Mouse (Mus musculus) kidney, postnatal 36 days (tissue): Measurements from ENCODE around the gene Ush2a.

ENCODE experiments used
- DNase-seq, 2 experiments: peaks; one replicate each; pipeline ENCODE4 v3.0.0; 2021 to 2022; ENCODE audit warnings: mixed read lengths in 2 of 2

Ush2a gene

GRCm38 (mm10) chr1:188261903-188262682, at the start of gene Ush2a:
Gene Ush2a (plus strand): TSS chr1:188262023.
- no peak for DNase-seq

- DNase-seq, result peak; percentile 46 to 66
Observed at GRCm38 (mm10) chr1:188214885-188215611, 46.8 kb upstream of the Ush2a start.

- no peak for DNase-seq
Observed at GRCm38 (mm10) chr1:188221226-188221792, 40.5 kb upstream of the Ush2a start.

- DNase-seq, result no peak
Observed at GRCm38 (mm10) chr1:188233036-188233724, 28.6 kb upstream of the Ush2a start.

- no peak for DNase-seq
Observed at GRCm38 (mm10) chr1:188238636-188239035, 23.2 kb upstream of the Ush2a start.

GRCm38 (mm10) chr1:188241766-188242165, 20.1 kb upstream of the Ush2a start:
- no peak for DNase-seq

- no peak for DNase-seq
Observed at GRCm38 (mm10) chr1:188257500-188257899, 4.3 kb upstream of the Ush2a start.

GRCm38 (mm10) chr1:188260259-188261107, 1.3 kb upstream of the Ush2a start:
- DNase-seq, result no peak

- DNase-seq, result no peak
Observed at GRCm38 (mm10) chr1:188267127-188267722, 5.4 kb downstream of the Ush2a start.

GRCm38 (mm10) chr1:188269071-188269470, 7.2 kb downstream of the Ush2a start:
- no peak for DNase-seq

GRCm38 (mm10) chr1:188313303-188313702, 51.5 kb downstream of the Ush2a start:
- DNase-seq, result no peak

- DNase-seq, result no peak
Observed at GRCm38 (mm10) chr1:188316574-188316973, 54.8 kb downstream of the Ush2a start.

- DNase-seq, result no peak
Observed at GRCm38 (mm10) chr1:188320204-188320603, 58.4 kb downstream of the Ush2a start.

GRCm38 (mm10) chr1:188321534-188321933, 59.7 kb downstream of the Ush2a start:
- DNase-seq, result no peak

GRCm38 (mm10) chr1:188330406-188330805, 68.6 kb downstream of the Ush2a start:
- no peak for DNase-seq

- DNase-seq, result no peak
Observed at GRCm38 (mm10) chr1:188333936-188334335, 72.1 kb downstream of the Ush2a start.

GRCm38 (mm10) chr1:188347762-188348161, 85.9 kb downstream of the Ush2a start:
- no peak for DNase-seq

GRCm38 (mm10) chr1:188354726-188355125, 92.9 kb downstream of the Ush2a start:
- no peak for DNase-seq

GRCm38 (mm10) chr1:188363548-188363947, 101.7 kb downstream of the Ush2a start:
- peak; percentile 18 to 60 for DNase-seq

- DNase-seq, result no peak
Observed at GRCm38 (mm10) chr1:188385180-188385579, 123.4 kb downstream of the Ush2a start.

- DNase-seq, result no peak
Observed at GRCm38 (mm10) chr1:188385733-188386261, 124.0 kb downstream of the Ush2a start.
